Mouse (Mus musculus): Measurements from ENCODE around the gene Ttc23.

Ttc23 gene

DNA sequence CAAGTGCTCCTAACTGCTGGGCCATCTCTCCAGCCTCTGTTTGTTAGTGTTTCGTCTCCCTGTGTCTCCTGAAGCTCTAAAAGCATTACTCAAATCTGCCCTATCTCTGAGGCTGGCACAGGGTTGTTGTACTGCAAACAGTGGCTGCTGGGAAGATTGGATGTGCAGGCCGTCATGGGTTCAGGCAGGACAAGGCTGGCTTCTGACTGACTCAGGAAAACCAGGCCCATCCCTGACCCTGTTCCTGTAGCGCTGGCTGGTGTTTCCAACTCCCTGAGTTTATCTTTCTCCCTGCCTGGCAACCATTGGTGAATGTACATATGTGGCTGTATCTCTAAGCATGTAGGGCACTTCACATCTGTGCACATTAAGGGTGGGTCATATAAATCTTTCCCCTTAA lies 70.3 kb downstream of the Ttc23 start:
- in situ Hi-C loops (cut with MboI; ENCODE audit: low pct_unique_long_range_greater_than_20kb in 1 of 2, low sequenced_read_pairs in 2 of 2, unreplicated experiment in 1 of 2): no loop called here

GRCm38 (mm10) chr7:67718804-67719203 lies 71.6 kb downstream of the Ttc23 start:
- in situ Hi-C loops (cut with MboI; ENCODE audit: low pct_unique_long_range_greater_than_20kb in 1 of 2, low sequenced_read_pairs in 2 of 2, unreplicated experiment in 1 of 2): no loop called here

- in situ Hi-C loops (cut with MboI; ENCODE audit: low pct_unique_long_range_greater_than_20kb in 1 of 2, low sequenced_read_pairs in 2 of 2, unreplicated experiment in 1 of 2): no loop called here
Measured at GRCm38 (mm10) chr7:67722163-67722562, 75.0 kb downstream of the Ttc23 start.

DNA sequence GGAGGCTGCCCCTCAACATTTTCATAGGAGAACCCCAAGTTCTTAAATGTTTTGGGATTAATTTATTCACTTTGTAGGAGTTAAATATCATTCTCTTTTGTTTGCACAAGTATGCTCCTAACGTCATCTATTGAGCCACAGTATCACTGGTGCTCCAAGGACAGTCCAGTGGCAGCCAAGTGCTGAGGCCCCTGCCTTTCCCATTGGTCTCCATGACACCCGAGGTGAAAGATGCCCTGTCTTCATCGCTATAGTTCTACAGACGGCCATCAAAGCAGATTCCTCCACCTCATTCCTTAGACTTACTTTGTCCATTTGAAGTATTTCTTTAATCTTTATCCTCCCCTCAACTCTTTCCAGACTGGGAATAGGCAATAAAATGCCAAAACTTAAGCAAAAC lies 77.3 kb downstream of the Ttc23 start:
- in situ Hi-C loops (cut with MboI; ENCODE audit: low pct_unique_long_range_greater_than_20kb in 1 of 2, low sequenced_read_pairs in 2 of 2, unreplicated experiment in 1 of 2): no loop called here

- in situ Hi-C loops (cut with MboI; ENCODE audit: low pct_unique_long_range_greater_than_20kb in 1 of 2, low sequenced_read_pairs in 2 of 2, unreplicated experiment in 1 of 2): no loop called here
Measured at GRCm38 (mm10) chr7:67725016-67725415, 77.8 kb downstream of the Ttc23 start.

GRCm38 (mm10) chr7:67728203-67728602 lies 81.0 kb downstream of the Ttc23 start:
- in situ Hi-C loops (cut with MboI; ENCODE audit: low pct_unique_long_range_greater_than_20kb in 1 of 2, low sequenced_read_pairs in 2 of 2, unreplicated experiment in 1 of 2): no loop called here

DNA sequence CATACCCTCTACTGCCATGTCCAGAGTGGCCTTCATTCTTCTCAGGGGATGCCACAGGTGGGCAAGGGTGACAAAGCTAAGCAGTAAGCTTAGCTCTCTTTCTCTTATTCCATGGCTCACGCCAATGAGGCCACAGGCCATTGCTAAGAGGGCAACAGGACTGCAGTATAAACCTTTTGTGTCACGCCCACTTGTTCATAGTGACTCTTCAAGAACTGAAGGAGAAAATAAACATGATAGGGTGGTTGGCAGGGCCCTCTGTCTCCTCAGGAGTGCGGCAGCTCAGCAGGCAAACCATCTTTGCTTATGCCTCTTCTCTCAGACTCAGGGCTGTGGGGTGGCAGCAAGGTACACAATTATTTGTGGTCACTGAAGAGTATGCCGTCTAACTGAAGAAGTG lies 81.6 kb downstream of the Ttc23 start:
- in situ Hi-C loops (cut with MboI; ENCODE audit: low pct_unique_long_range_greater_than_20kb in 1 of 2, low sequenced_read_pairs in 2 of 2, unreplicated experiment in 1 of 2): no loop called here

- in situ Hi-C loops (cut with MboI; ENCODE audit: low pct_unique_long_range_greater_than_20kb in 1 of 2, low sequenced_read_pairs in 2 of 2, unreplicated experiment in 1 of 2): no loop called here
Measured at GRCm38 (mm10) chr7:67730431-67731110, 83.4 kb downstream of the Ttc23 start.

- in situ Hi-C loops (cut with MboI; ENCODE audit: low pct_unique_long_range_greater_than_20kb in 1 of 2, low sequenced_read_pairs in 2 of 2, unreplicated experiment in 1 of 2): no loop called here
Measured at GRCm38 (mm10) chr7:67732276-67732675, 85.1 kb downstream of the Ttc23 start.

GRCm38 (mm10) chr7:67740382-67740781 lies 93.2 kb downstream of the Ttc23 start:
- in situ Hi-C loops (cut with MboI; ENCODE audit: low pct_unique_long_range_greater_than_20kb in 1 of 2, low sequenced_read_pairs in 2 of 2, unreplicated experiment in 1 of 2): no loop called here

- in situ Hi-C loops (cut with MboI; ENCODE audit: low pct_unique_long_range_greater_than_20kb in 1 of 2, low sequenced_read_pairs in 2 of 2, unreplicated experiment in 1 of 2): no loop called here
Measured at GRCm38 (mm10) chr7:67740796-67741195, 93.6 kb downstream of the Ttc23 start.

DNA sequence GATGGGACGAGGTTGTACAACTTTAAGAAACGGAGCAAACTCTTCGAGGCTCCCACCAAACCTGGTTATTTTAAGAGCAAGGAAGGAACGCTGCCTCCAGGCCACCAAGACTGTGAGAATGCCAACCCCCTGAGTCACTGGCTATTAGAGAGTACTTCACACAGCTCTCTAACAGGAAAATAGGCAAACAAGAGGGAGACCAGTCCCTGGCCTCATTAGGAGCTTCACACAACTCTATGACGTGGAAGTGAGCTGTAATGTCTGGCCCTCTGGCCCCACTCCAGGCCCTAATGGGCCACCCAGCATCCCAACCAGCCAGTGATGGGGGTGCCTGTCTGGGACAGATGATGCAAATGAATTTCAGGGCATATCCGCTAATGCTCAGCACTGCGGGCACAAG lies 94.5 kb downstream of the Ttc23 start:
- in situ Hi-C loops (cut with MboI; ENCODE audit: low pct_unique_long_range_greater_than_20kb in 1 of 2, low sequenced_read_pairs in 2 of 2, unreplicated experiment in 1 of 2): no loop called here

- in situ Hi-C loops (cut with MboI; ENCODE audit: low pct_unique_long_range_greater_than_20kb in 1 of 2, low sequenced_read_pairs in 2 of 2, unreplicated experiment in 1 of 2): no loop called here
Measured at GRCm38 (mm10) chr7:67747731-67748305, 100.6 kb downstream of the Ttc23 start.

GRCm38 (mm10) chr7:67749441-67750239 lies 102.4 kb downstream of the Ttc23 start:
- in situ Hi-C loops (cut with MboI; ENCODE audit: low pct_unique_long_range_greater_than_20kb in 1 of 2, low sequenced_read_pairs in 2 of 2, unreplicated experiment in 1 of 2): no loop called here

- in situ Hi-C loops (cut with MboI; ENCODE audit: low pct_unique_long_range_greater_than_20kb in 1 of 2, low sequenced_read_pairs in 2 of 2, unreplicated experiment in 1 of 2): loop anchor here in 1 of 2 experiments (5.0 kb wide), 1 partner anchor 77 kb away; no protein-coding TSS in a partner anchor
Measured at GRCm38 (mm10) chr7:67754606-67755005, 107.4 kb downstream of the Ttc23 start.

DNA sequence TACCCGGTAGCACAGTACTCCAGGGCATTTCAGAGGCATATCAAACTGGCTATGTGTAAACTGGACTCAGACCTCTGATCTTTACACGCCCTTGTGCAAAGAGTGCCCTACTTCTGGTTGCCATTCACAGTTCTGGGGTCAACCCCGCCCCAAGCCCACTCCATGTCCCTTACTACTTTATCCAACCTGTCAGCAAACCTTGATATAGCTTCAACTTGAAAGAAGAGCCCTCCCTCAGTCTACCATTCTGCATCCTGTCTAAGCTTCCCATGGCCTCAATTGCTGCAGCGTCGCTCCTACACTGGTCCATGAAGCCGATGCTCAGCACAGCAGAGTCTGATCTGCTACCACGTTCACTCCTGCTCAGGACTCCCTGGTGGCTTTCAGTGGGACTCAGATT lies 108.2 kb downstream of the Ttc23 start:
- in situ Hi-C loops (cut with MboI; ENCODE audit: low pct_unique_long_range_greater_than_20kb in 1 of 2, low sequenced_read_pairs in 2 of 2, unreplicated experiment in 1 of 2): loop anchor here in 1 of 2 experiments (5.0 kb wide), 1 partner anchor 78 kb away; no protein-coding TSS in a partner anchor

GRCm38 (mm10) chr7:67756636-67757035 lies 109.4 kb downstream of the Ttc23 start:
- in situ Hi-C loops (cut with MboI; ENCODE audit: low pct_unique_long_range_greater_than_20kb in 1 of 2, low sequenced_read_pairs in 2 of 2, unreplicated experiment in 1 of 2): loop anchor here in 1 of 2 experiments (5.0 kb wide), 1 partner anchor 79 kb away; no protein-coding TSS in a partner anchor

GRCm38 (mm10) chr7:67758506-67758857 lies 111.3 kb downstream of the Ttc23 start:
- in situ Hi-C loops (cut with MboI; ENCODE audit: low pct_unique_long_range_greater_than_20kb in 1 of 2, low sequenced_read_pairs in 2 of 2, unreplicated experiment in 1 of 2): loop anchor here in 1 of 2 experiments (5.0 kb wide), 1 partner anchor 81 kb away; no protein-coding TSS in a partner anchor

GRCm38 (mm10) chr7:67758858-67759628 lies 111.8 kb downstream of the Ttc23 start:
- in situ Hi-C loops (cut with MboI; ENCODE audit: low pct_unique_long_range_greater_than_20kb in 1 of 2, low sequenced_read_pairs in 2 of 2, unreplicated experiment in 1 of 2): loop anchor here in 1 of 2 experiments (5.0 kb wide), 1 partner anchor 82 kb away; no protein-coding TSS in a partner anchor
